Mouse (Mus musculus): ENCODE results near the gene Hira. TPM values are rescaled to one million over a fixed set of nuclear protein-coding genes. Genes with fewer than 3 reads are reported as not detected.
"Not testable (repeated sequence)": the region's sequence is repeated elsewhere in the genome, so short reads cannot be mapped to it uniquely, and the experiment has no call there.

Gene Hira
- total and polyA plus RNA-seq, 2 experiments from 2014 or later = 6.7 to 19.0 TPM

DNA sequence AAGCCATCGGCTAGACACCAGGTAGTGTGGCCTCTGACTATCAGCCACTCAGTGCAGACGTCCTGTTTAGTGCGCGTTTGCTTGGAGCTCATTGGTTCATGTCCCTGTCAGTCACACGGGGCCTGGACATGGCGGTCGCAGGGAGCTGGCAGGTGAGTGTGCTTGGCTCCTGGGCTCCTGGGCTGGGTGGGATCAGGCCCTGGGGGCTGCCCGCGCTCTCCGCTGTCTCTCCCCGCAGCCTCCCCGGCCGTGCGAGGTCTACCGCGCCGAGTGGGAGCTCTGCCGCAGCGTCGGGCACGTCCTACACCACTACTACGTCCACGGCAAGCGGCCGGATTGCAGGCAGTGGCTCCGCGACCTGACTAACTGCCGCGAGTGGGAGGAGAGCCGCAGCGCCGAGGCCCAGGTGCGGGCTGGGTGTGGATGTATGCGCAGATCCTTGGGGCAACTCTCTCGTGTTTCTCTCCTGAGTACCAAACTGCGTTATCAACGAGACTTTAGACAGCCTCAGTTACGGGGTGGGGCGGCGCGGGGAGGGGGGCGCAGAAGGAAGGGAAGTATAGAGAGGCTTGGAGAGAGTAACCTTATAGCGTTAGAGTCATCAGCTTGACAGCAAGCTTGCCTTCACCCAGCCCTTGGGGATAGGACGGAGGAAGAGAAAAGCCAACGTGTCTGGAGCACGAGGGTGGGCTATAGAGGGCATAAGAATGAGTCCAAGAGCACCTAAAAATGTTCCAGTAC lies 40.2 kb upstream of the Hira start, which contains the start of the genes 2510002D24Rik and Gm28539:
Gene 2510002D24Rik, plus strand, starts transcription at position 111 of the 741 bp plus-strand sequence.
Gene Gm28539, plus strand, starts transcription at position 117 of the 741 bp plus-strand sequence.
- ATAC-seq (ENCODE audit: insufficient read depth, low read depth) = peak; percentile 97
- H3K9ac ChIP-seq (replicated peaks; ENCODE audit: low read depth, low read length) = peak within 1 kb of the TSS; percentile 81
- H3K4me3 ChIP-seq (ENCODE audit: low read depth, low read length) = peak within 1 kb of the TSS; percentile 95
- H3K27me3 ChIP-seq (ENCODE audit: control insufficient read depth, insufficient read depth, low read length) = no peaks in the 10 kb centered on the region
- peaks cover 36% of the 10 kb centered on the region for H3K36me3 ChIP-seq (replicated peaks; ENCODE audit: control insufficient read depth, insufficient read depth, low read length)
- peak; percentile 88 for DNase-seq (ENCODE audit: low spot score)
- H3K4me2 ChIP-seq (ENCODE audit: low read depth, low read length) = peak within 1 kb of the TSS; percentile 75
- H3K27ac ChIP-seq (ENCODE audit: low read depth) = peak within 1 kb of the TSS; percentile 47; the same call in 1 of the 2 replicates
- H3K9me3 ChIP-seq (replicated peaks; ENCODE audit: control insufficient read depth, low read length) = no peaks in the 10 kb centered on the region
- TF ChIP-seq CTCF (IDR thresholded peaks at IDR 0.05; ENCODE audit: low read depth) (no peak; the same call in 1 of the 2 replicates), EP300 (IDR thresholded peaks at IDR 0.05; ENCODE audit: low read depth) (no peak)
- under 1% methylated on average over 45 of the region's 46 CpGs for WGBS
- peaks cover 4% of the 10 kb centered on the region; the same call in 1 of the 2 replicates for H3K4me1 ChIP-seq (ENCODE audit: control insufficient read depth, insufficient read depth)

DNA sequence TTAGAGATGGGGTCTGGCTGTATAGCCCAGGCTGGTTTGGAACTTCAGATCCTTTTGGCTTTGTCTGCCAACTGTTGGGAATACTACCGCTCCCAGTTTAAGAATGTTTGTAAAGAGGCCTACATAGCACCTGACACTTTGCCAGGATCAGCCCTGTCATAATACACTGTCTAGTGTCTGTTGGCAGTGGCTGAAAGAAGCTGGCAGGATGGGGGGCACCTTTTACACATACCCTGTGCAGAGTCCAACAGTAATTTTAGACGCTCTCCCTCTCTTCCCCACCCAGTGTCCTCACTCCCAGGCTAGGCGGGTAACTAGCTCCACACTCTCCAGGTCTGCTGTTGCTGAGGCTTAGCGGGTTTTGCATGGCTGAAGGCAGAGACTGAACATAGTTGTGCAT lies 38.5 kb upstream of the Hira start:
- no peaks in the 10 kb centered on the region for H3K9me3 ChIP-seq (replicated peaks; ENCODE audit: control insufficient read depth, low read length)
- WGBS = 83% methylated on average over 4 of the region's 4 CpGs
- TF ChIP-seq CTCF (IDR thresholded peaks at IDR 0.05; ENCODE audit: low read depth) (no peak), EP300 (IDR thresholded peaks at IDR 0.05; ENCODE audit: low read depth) (no peak)
- H3K4me2 ChIP-seq (ENCODE audit: low read depth, low read length) = no peak overlapping the region
- DNase-seq (ENCODE audit: low spot score) = no peak
- H3K27me3 ChIP-seq (ENCODE audit: control insufficient read depth, insufficient read depth, low read length) = no peaks in the 10 kb centered on the region
- ATAC-seq (ENCODE audit: insufficient read depth, low read depth) = no peak
- peaks cover 4% of the 10 kb centered on the region; the same call in 1 of the 2 replicates for H3K4me1 ChIP-seq (ENCODE audit: control insufficient read depth, insufficient read depth)
- peaks cover 20% of the 10 kb centered on the region for H3K36me3 ChIP-seq (replicated peaks; ENCODE audit: control insufficient read depth, insufficient read depth, low read length)
- no peak overlapping the region for H3K27ac ChIP-seq (ENCODE audit: low read depth)
- H3K4me3 ChIP-seq (ENCODE audit: low read depth, low read length) = no peak overlapping the region
- no peak overlapping the region for H3K9ac ChIP-seq (replicated peaks; ENCODE audit: low read depth, low read length)

DNA sequence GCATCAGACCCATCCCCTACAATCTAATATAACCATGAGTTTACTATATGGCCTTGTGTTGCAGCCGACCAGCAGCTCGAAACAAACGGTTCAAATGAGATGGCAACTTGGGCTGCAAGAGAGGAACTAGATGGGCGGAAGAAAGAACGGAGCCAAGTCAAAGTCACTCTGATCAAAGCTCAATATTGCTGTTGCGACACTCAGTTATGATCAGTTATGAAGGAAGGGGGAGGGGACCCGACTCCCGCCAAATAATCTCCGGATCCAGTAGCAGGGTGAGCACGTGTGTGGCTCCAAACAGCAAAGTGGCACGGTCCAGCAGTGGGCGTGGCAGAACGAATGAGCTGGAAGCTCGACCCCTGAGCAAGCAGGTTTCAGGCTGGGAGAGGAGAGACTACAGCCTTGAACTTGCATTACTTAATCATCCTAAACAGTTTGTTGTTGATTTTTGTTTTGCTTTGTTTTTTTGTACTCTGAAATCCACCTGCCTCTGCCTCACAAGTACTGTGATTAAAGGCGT lies 30.5 kb upstream of the Hira start:
- H3K36me3 ChIP-seq (replicated peaks; ENCODE audit: control insufficient read depth, insufficient read depth, low read length) = no peaks in the 10 kb centered on the region
- whole genome bisulfite sequencing = 85% methylated on average over 15 of the region's 15 CpGs
- H3K9ac ChIP-seq (replicated peaks; ENCODE audit: low read depth, low read length) = no peak overlapping the region
- no peak for TF ChIP-seq CTCF (IDR thresholded peaks at IDR 0.05; ENCODE audit: low read depth)
- no peak for TF ChIP-seq EP300 (IDR thresholded peaks at IDR 0.05; ENCODE audit: low read depth)
- no peak for ATAC-seq (ENCODE audit: insufficient read depth, low read depth)
- H3K9me3 ChIP-seq (replicated peaks; ENCODE audit: control insufficient read depth, low read length) = no peaks in the 10 kb centered on the region
- no peak overlapping the region for H3K4me3 ChIP-seq (ENCODE audit: low read depth, low read length)
- H3K27me3 ChIP-seq (ENCODE audit: control insufficient read depth, insufficient read depth, low read length) = no peaks in the 10 kb centered on the region
- H3K27ac ChIP-seq (ENCODE audit: low read depth) = no peak overlapping the region
- no peak for DNase-seq (ENCODE audit: low spot score)
- no peak overlapping the region for H3K4me2 ChIP-seq (ENCODE audit: low read depth, low read length)
- H3K4me1 ChIP-seq (ENCODE audit: control insufficient read depth, insufficient read depth) = no peaks in the 10 kb centered on the region

DNA sequence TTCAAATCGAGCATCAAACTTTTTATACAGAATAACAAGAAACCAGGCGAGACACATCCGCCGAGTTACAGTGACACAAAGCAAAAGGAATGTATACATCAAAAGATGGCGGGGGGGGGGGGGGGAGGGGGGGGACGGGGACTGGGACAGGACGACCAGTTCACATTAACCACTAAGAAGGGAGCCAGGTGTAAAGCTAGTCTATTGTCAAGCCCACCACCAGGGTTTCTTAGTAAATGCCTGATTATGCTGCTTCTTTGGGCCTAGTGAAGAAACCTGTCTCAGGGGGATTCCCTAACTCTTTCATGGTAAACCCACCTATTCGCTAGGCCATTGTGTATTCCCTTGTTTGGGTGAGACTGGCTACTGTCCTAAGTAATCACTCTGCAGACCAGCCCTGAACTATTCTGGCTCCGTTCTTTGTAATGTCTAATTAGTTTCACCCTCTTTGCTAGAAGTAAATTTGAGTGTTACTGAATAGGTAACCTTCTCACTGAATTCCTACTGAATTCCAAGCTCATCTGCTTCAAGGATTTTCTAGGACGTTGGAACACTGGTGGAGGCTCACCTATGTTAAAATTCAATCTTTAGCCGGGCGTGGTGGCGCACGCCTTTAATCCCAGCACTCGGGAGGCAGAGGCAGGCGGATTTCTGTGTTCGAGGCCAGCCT lies 27.2 kb upstream of the Hira start:
- not testable (repeated sequence) for H3K9me3 ChIP-seq (replicated peaks; ENCODE audit: control insufficient read depth, low read length); DNase-seq (ENCODE audit: low spot score); H3K36me3 ChIP-seq (replicated peaks; ENCODE audit: control insufficient read depth, insufficient read depth, low read length); ATAC-seq (ENCODE audit: insufficient read depth, low read depth); H3K27ac ChIP-seq (ENCODE audit: low read depth); H3K27me3 ChIP-seq (ENCODE audit: control insufficient read depth, insufficient read depth, low read length); H3K4me3 ChIP-seq (ENCODE audit: low read depth, low read length); H3K9ac ChIP-seq (replicated peaks; ENCODE audit: low read depth, low read length); H3K4me2 ChIP-seq (ENCODE audit: low read depth, low read length); H3K4me1 ChIP-seq (ENCODE audit: control insufficient read depth, insufficient read depth)
- WGBS = 88% methylated on average over 16 of the region's 17 CpGs

DNA sequence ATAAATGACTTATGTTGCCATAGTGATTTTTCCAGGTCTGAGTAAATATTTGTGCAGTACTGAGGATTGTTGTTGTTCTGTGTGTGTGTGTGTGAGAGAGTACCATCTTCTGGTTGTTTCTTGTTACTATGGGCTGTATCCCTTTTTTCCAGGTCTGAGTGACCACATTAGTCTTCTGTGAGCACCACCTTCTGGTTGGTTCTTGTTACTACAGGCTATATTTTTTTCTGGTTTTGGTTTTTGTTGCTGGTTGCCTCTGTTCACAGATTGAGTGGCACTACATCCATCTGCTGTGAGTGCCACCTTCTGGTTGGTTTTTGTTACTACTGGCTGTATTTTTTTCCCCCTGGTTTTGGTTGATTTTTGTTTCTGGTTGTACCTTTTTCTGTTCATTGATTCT lies 18.3 kb upstream of the Hira start:
- DNase-seq (ENCODE audit: low spot score) = peak; percentile 50

More for the DNA sequence above, 18.3 kb upstream of the Hira start:
- Histone ChIP-seq H3K4me1 (ENCODE audit: control insufficient read depth, insufficient read depth) (no peaks in the 10 kb centered on the region), H3K4me3 (ENCODE audit: low read depth, low read length) (no peak overlapping the region), H3K9ac (replicated peaks; ENCODE audit: low read depth, low read length) (no peak overlapping the region), H3K4me2 (ENCODE audit: low read depth, low read length) (no peak overlapping the region), H3K27ac (ENCODE audit: low read depth) (no peak overlapping the region), H3K9me3 (replicated peaks; ENCODE audit: control insufficient read depth, low read length) (0 out of 2 replicates have a peak, but pooled peaks cover 3% of the 10 kb centered on the region), H3K36me3 (replicated peaks; ENCODE audit: control insufficient read depth, insufficient read depth, low read length) (no peaks in the 10 kb centered on the region), H3K27me3 (ENCODE audit: control insufficient read depth, insufficient read depth, low read length) (no peaks in the 10 kb centered on the region)
- ATAC-seq (ENCODE audit: insufficient read depth, low read depth) = peak; percentile 41; the same call in 1 of the 2 replicates
- TF ChIP-seq EP300 (IDR thresholded peaks at IDR 0.05; ENCODE audit: low read depth) (no peak), CTCF (IDR thresholded peaks at IDR 0.05; ENCODE audit: low read depth) (peak; percentile 42)

Measured in heart, postnatal 0 days (tissue).